Mouse (Mus musculus): ENCODE results near the gene Rassf4. TPM values are rescaled to one million over a fixed set of nuclear protein-coding genes. Genes with fewer than 3 reads are reported as not detected.

Gene Rassf4
- total RNA-seq, 2 experiments from 2014 or later = 5.1 to 5.2 TPM

Small RNAs within 50 kb of the gene (microRNA-seq; reads per million reads assigned to microRNA genes)
- 0 to 2.0 reads per million in 2 experiments for gene Mir7043

Other genes with a start within 250 kb of the Rassf4 start
- 1 to 10 TPM; 1.3 to 2.4 TPM for gene Alox5, start 212.8 kb downstream of the Rassf4 start, total RNA-seq (2021)
- gene Olfr211, start 184.9 kb downstream of the Rassf4 start, total RNA-seq (2021) = not detected
- not detected for gene Olfr212, start 167.4 kb downstream of the Rassf4 start, total RNA-seq (2021)
- not detected for gene Olfr213, start 135.5 kb downstream of the Rassf4 start, total RNA-seq (2021)
- gene Gm5580, start 122.8 kb downstream of the Rassf4 start, total RNA-seq (2021) = 1 to 10 TPM; 1.5 to 1.8 TPM
- not detected for gene Olfr214, start 119.7 kb downstream of the Rassf4 start, total RNA-seq (2021)
- not detected for gene Olfr215, start 89.8 kb downstream of the Rassf4 start, total RNA-seq (2021)
- 10 to 100 TPM; 12.6 to 14.8 TPM for gene Zfp422, start 45.0 kb downstream of the Rassf4 start, total RNA-seq (2021)
- gene Depp1, start 23.3 kb downstream of the Rassf4 start, total RNA-seq (2021) = 10 to 100 TPM in 1 of 2 experiments, 1 to 10 TPM in 1; 7.4 to 43.8 TPM
- under 1 TPM in 1 of 2 experiments, not detected in 1; 0.02 TPM for gene Tmem72, start 43.0 kb upstream of the Rassf4 start, total RNA-seq (2021)

All from gastrocnemius, postnatal 14 days (tissue).